Mouse (Mus musculus): ENCODE measurements around the gene Apob.
A peak's percentile ranks its signal among the peaks of the same experiment; 100 is the strongest.

Gene Apob

GRCm38 (mm10) chr12:8038081-8038730, 60.8 kb downstream of the Apob start:
- DNase-seq: no peak

- DNase-seq: no peak
These were observed 65.4 kb downstream of the Apob start for GRCm38 (mm10) chr12:8042626-8043394.

GRCm38 (mm10) chr12:8047046-8047445, 69.6 kb downstream of the Apob start:
- no peak for DNase-seq

GRCm38 (mm10) chr12:8047789-8048309, 70.4 kb downstream of the Apob start:
- DNase-seq: no peak

- no peak for DNase-seq
These were observed 78.7 kb downstream of the Apob start for GRCm38 (mm10) chr12:8056001-8056640.

- DNase-seq: peak; percentile 58 to 87
These were observed 82.1 kb downstream of the Apob start for GRCm38 (mm10) chr12:8059576-8059975.

- DNase-seq: no peak
These were observed 86.1 kb downstream of the Apob start for GRCm38 (mm10) chr12:8063363-8064065.

Data from kidney, postnatal 36 days (tissue).